Mouse (Mus musculus): ENCODE measurements around the gene Adamts9. TPM values are rescaled to one million over a fixed set of nuclear protein-coding genes. Genes with fewer than 3 reads are reported as not detected.

Gene Adamts9
- total and polyA plus RNA-seq, 3 experiments: not detected

DNA sequence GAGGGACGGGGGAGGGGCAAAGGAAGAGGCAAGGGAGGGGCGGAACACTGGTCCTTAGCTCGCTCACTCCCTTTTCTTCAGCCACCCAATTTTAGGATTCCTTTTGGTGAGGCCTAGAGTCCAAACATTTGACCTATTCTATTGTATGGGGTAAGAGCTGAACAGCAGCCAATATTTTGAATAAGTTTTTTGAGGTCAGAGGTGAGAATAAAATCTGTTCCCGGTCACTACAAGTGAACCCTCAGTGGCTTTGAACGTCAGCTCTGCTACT, 163.4 kb downstream of the Adamts9 start:
- no peaks in the 10 kb centered on the region for H3K4me1 ChIP-seq (ENCODE audit: control insufficient read depth in 1 of 2, insufficient read depth in 2 of 2)
- dilution Hi-C loops (cut with MboI; ENCODE audit: extremely low pct_ligation_motif_present, extremely low pct_unique_long_range_greater_than_20kb, low sequenced_read_pairs): no loop called here
- H3K9ac ChIP-seq (ENCODE audit: insufficient read depth, low read depth): no peak overlapping the region
- H3K36me3 ChIP-seq (replicated peaks in 1 of 2; ENCODE audit: control insufficient read depth in 1 of 2, insufficient read depth in 1 of 2, low read length in 1 of 2): no peaks in the 10 kb centered on the region
- no peak overlapping the region for H3K27ac ChIP-seq (ENCODE audit: insufficient read depth, low read depth)
- in situ Hi-C loops (cut with MboI; ENCODE audit: low pct_ligation_motif_present, low pct_unique_long_range_greater_than_20kb, low sequenced_read_pairs): no loop called here
- no peak overlapping the region for H3K4me2 ChIP-seq (ENCODE audit: insufficient read depth, low read depth, poor library complexity, severe bottlenecking)
- TF ChIP-seq JUN (IDR thresholded peaks at IDR 0.05; ENCODE audit: insufficient read depth, low read depth, low read length) (no peak), ZMIZ1 (IDR thresholded peaks at IDR 0.05; ENCODE audit: low read depth, low read length) (no peak), E2F4 (IDR thresholded peaks at IDR 0.05; ENCODE audit: insufficient replicate concordance, low read depth, low read length) (no peak), POLR2A (IDR thresholded peaks at IDR 0.05; ENCODE audit: low read depth, low read length) (no peak), ZNF384 (IDR thresholded peaks at IDR 0.05; ENCODE audit: low read depth, low read length) (no peak), MAZ (IDR thresholded peaks at IDR 0.05; ENCODE audit: low read depth, low read length) (no peak), BHLHE40 (IDR thresholded peaks at IDR 0.05; ENCODE audit: low read depth, low read length) (no peak), CHD2 (IDR thresholded peaks at IDR 0.05; ENCODE audit: low read length) (no peak), ETS1 (conservative IDR thresholded peaks at IDR 0.05; ENCODE audit: low read depth, low read length) (no peak), JUND (conservative IDR thresholded peaks at IDR 0.05; ENCODE audit: low read depth, low read length) (no peak), ZKSCAN1 (IDR thresholded peaks at IDR 0.05; ENCODE audit: borderline replicate concordance, low read depth, low read length) (no peak), MYC (IDR thresholded peaks at IDR 0.05; ENCODE audit: low read depth, low read length) (no peak), SIN3A (IDR thresholded peaks at IDR 0.05; ENCODE audit: low read length) (no peak), TBP (conservative IDR thresholded peaks at IDR 0.05; ENCODE audit: low read depth, low read length) (no peak)
- DNase-seq (ENCODE audit: extremely low read depth): no peak
- peaks cover 82% of the 10 kb centered on the region for H3K9me3 ChIP-seq (replicated peaks; ENCODE audit: low read length)
- no peak overlapping the region for H3K4me3 ChIP-seq (replicated peaks in 1 of 3; ENCODE audit: low read depth in 2 of 3, low read length in 2 of 3, poor library complexity in 1 of 3)
- H3K27me3 ChIP-seq (replicated peaks): no peaks in the 10 kb centered on the region
- no peaks in the 10 kb centered on the region for H3K79me2 ChIP-seq (replicated peaks; ENCODE audit: control insufficient read depth, extremely low read depth, insufficient read depth, poor library complexity, severe bottlenecking)

DNA sequence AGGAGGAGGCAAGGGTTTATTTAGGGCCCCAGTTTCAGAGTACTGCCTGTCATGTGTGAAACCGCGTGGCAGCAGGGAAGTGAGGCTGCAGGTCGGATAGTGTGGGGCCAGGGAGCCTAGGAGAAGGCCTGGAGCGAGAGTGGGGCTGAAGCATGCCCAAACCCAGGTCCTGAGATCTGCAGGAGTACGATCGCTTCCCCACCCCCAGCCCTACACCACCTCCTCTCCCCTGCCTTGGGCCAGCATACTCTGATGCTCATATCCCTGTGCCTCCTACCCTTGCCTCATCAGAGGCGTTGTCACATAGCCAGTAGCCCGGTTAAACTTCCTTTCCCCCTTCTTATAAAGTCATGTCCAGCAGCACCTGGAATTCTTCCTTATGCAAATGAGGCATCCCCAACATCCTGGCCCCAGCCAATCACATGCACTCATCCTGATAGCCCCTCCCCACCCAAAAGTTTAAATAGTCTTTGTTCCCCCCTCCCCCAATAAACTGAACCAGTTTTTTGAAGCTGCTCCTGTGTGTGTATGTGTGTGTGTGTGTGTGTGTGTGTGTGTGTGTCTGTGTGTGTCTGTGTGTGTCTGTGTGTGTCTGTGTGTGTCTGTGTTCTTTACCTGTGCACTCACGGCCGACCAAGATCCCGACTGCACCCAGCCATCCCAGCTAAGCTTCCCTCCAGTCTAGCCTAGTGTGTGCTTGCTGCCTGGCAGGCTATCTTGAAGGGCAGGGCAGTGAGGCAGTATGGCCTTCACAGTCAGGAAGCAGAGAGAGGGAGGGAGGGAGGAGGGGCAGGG, 164.0 kb downstream of the Adamts9 start:
- no peak for TF ChIP-seq PAX5 (IDR thresholded peaks at IDR 0.05; ENCODE audit: low read length)
- TF ChIP-seq NRF1 (IDR thresholded peaks at IDR 0.05; ENCODE audit: low read depth, low read length): no peak
- TF ChIP-seq E2F4 (IDR thresholded peaks at IDR 0.05; ENCODE audit: insufficient replicate concordance, low read depth, low read length): no peak
- Histone ChIP-seq H3K4me3 (replicated peaks in 1 of 3; ENCODE audit: low read depth in 2 of 3, low read length in 2 of 3, poor library complexity in 1 of 3) (no peak overlapping the region), H3K4me2 (ENCODE audit: insufficient read depth, low read depth, poor library complexity, severe bottlenecking) (no peak overlapping the region), H3K27me3 (replicated peaks) (no peaks in the 10 kb centered on the region), H3K27ac (ENCODE audit: insufficient read depth, low read depth) (no peak overlapping the region), H3K9me3 (replicated peaks; ENCODE audit: low read length) (peaks cover 79% of the 10 kb centered on the region), H3K79me2 (replicated peaks; ENCODE audit: control insufficient read depth, extremely low read depth, insufficient read depth, poor library complexity, severe bottlenecking) (no peaks in the 10 kb centered on the region), H3K36me3 (replicated peaks in 1 of 2; ENCODE audit: control insufficient read depth in 1 of 2, insufficient read depth in 1 of 2, low read length in 1 of 2) (no peaks in the 10 kb centered on the region), H3K4me1 (ENCODE audit: control insufficient read depth in 1 of 2, insufficient read depth in 2 of 2) (no peaks in the 10 kb centered on the region), H3K9ac (ENCODE audit: insufficient read depth, low read depth) (no peak overlapping the region)
- dilution Hi-C loops (cut with MboI; ENCODE audit: extremely low pct_ligation_motif_present, extremely low pct_unique_long_range_greater_than_20kb, low sequenced_read_pairs): no loop called here
- in situ Hi-C loops (cut with MboI; ENCODE audit: low pct_ligation_motif_present, low pct_unique_long_range_greater_than_20kb, low sequenced_read_pairs): no loop called here
- no peak for DNase-seq (ENCODE audit: extremely low read depth)
